10 mouse cellular contexts compared by ENCODE assay signal in the genomic region with DNA sequence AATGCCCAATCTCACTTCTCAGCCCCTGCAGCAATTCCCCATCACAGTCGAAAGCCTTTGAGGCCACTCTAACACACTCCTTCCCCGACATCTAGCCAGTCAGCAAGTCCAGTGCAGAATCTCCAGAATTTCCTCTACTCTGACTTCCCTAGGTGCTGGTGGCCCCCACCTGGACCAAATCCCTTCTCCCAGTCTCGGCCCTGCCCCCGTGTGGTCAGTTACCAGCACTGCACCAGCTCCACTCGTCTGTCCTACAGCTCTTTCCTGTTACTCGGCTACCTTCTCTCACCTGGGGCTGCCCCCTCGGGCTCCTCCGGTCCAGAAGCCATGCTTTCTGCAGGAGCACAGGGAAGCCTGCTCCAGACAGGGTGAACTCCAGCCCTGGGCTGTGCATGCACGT. TPM values are rescaled to one million over a fixed set of nuclear protein-coding genes. Genes with fewer than 3 reads are reported as not detected.
A peak's percentile ranks its signal among the peaks of the same experiment; 100 is the strongest.
DNase-seq lines count a peak whose midpoint lies in the region; ATAC-seq lines count a peak whose summit lies in the region.
"Had no signal": no experiment of that assay in that cellular context is flagged by ENCODE, and none has a peak within 500 bp of the region (broad histone marks: within the 10 kb centered on the region; RNA-seq: fewer than 3 reads in every experiment).

No protein-coding gene starts in this region.

- intact Hi-C loops in heart, postnatal 25 days (cut with DNase I) = no loop called here

- ATAC-seq in heart, embryonic 12.5 days (ENCODE audit: insufficient number of reproducible peaks, low FRiP score) = no peak
- no peak for ATAC-seq in embryonic facial prominence, embryonic 11.5 days (replicated peaks; ENCODE audit: insufficient number of reproducible peaks, low FRiP score, low TSS enrichment, low read depth)

- no peak overlapping the region for H3K9ac ChIP-seq in heart, embryonic 12.5 days
- H3K9ac ChIP-seq in embryonic facial prominence, embryonic 11.5 days (replicated peaks; ENCODE audit: low read length) = no peak overlapping the region
- H3K9ac ChIP-seq: embryonic facial prominence, embryonic 15.5 days; limb, embryonic 15.5 days had no signal

- no peaks in the 10 kb centered on the region for H3K9me3 ChIP-seq in heart, embryonic 12.5 days (replicated peaks)
- no peaks in the 10 kb centered on the region for H3K9me3 ChIP-seq in embryonic facial prominence, embryonic 11.5 days (replicated peaks; ENCODE audit: control insufficient read depth, low read length)
- H3K9me3 ChIP-seq: embryonic facial prominence, embryonic 15.5 days; limb, embryonic 15.5 days had no signal

- 18% methylated on average over 9 of the region's 9 CpGs for WGBS in heart, embryonic 12.5 days
- 27% methylated on average over 9 of the region's 9 CpGs for WGBS in embryonic facial prominence, embryonic 11.5 days

- no peak overlapping the region for H3K27ac ChIP-seq in heart, embryonic 12.5 days (ENCODE audit: poor library complexity, severe bottlenecking)
- no peak overlapping the region for H3K27ac ChIP-seq in embryonic facial prominence, embryonic 11.5 days (replicated peaks; ENCODE audit: low read depth, low read length)
- H3K27ac ChIP-seq: embryonic facial prominence, embryonic 15.5 days; limb, embryonic 15.5 days had no signal

- H3K4me1 ChIP-seq in heart, embryonic 12.5 days (replicated peaks) = no peaks in the 10 kb centered on the region
- no peaks in the 10 kb centered on the region; the same call in 1 of the 2 replicates for H3K4me1 ChIP-seq in embryonic facial prominence, embryonic 11.5 days (ENCODE audit: control insufficient read depth, insufficient read depth, low read length)
- H3K4me1 ChIP-seq: embryonic facial prominence, embryonic 15.5 days had no signal

- no peak overlapping the region for H3K4me2 ChIP-seq in heart, embryonic 12.5 days
- no peak overlapping the region for H3K4me2 ChIP-seq in embryonic facial prominence, embryonic 11.5 days (ENCODE audit: low read depth, low read length)
- H3K4me2 ChIP-seq: embryonic facial prominence, embryonic 15.5 days; limb, embryonic 15.5 days had no signal

- peak; percentile 31 for DNase-seq in heart, postnatal 4 days
- DNase-seq in A20 (ENCODE audit: low read depth, low spot score) (peak; percentile 49), NIH3T3 (ENCODE audit: low read depth) (peak; percentile 51)
- peak; percentile 49 for DNase-seq in embryonic facial prominence, embryonic 11.5 days (ENCODE audit: low spot score)
- peak; percentile 28 for DNase-seq in lung, postnatal 14 days
- DNase-seq in urinary bladder, postnatal 36 days (ENCODE audit: low spot score in 2 of 2) = peak; percentile 28 to 50
- DNase-seq in heart, postnatal 25 days (ENCODE audit: low spot score) = no peak

- no peaks in the 10 kb centered on the region for H3K36me3 ChIP-seq in heart, embryonic 12.5 days
- H3K36me3 ChIP-seq in embryonic facial prominence, embryonic 11.5 days (replicated peaks; ENCODE audit: control insufficient read depth, insufficient read depth, low read depth, low read length) = no peaks in the 10 kb centered on the region
- H3K36me3 ChIP-seq: embryonic facial prominence, embryonic 15.5 days; limb, embryonic 15.5 days had no signal

- no peak overlapping the region for H3K4me3 ChIP-seq in heart, embryonic 12.5 days
- no peak overlapping the region for H3K4me3 ChIP-seq in embryonic facial prominence, embryonic 11.5 days (ENCODE audit: low read depth, low read length)
- H3K4me3 ChIP-seq: embryonic facial prominence, embryonic 15.5 days; limb, embryonic 15.5 days had no signal

- H3K27me3 ChIP-seq in heart, embryonic 12.5 days (replicated peaks) = peaks cover 88% of the 10 kb centered on the region
- H3K27me3 ChIP-seq in embryonic facial prominence, embryonic 11.5 days (ENCODE audit: control insufficient read depth, insufficient read depth, low read length) = no peaks in the 10 kb centered on the region

RNA-seq across cellular contexts. Expression of a gene that starts 46.8 kb away (rescaled TPM):
- not detected for total RNA-seq in heart, postnatal 4 days (2021)
- polyA plus RNA-seq in heart, embryonic 12.5 days (2016; fragmentation: Nextera tagmentation; extraction: Ambion mirVana) = 0.04 and 0.05 TPM in 2 replicates
- 0.84 and 1.1 TPM in 2 replicates for polyA plus RNA-seq in embryonic facial prominence, embryonic 11.5 days (2014; fragmentation: Nextera tagmentation; extraction: Ambion mirVana)
- not detected for total RNA-seq in heart, postnatal 25 days (2021)

RNA-seq across cellular contexts. Expression of a gene that starts 49.0 kb away (rescaled TPM):
- 10 to 100 TPM; 11.6 to 13.3 TPM for total RNA-seq in heart, postnatal 4 days (2021)
- 23.5 and 24.1 TPM in 2 replicates for polyA plus RNA-seq in heart, embryonic 12.5 days (2016; fragmentation: Nextera tagmentation; extraction: Ambion mirVana)
- 47.4 and 50.0 TPM in 2 replicates for polyA plus RNA-seq in embryonic facial prominence, embryonic 11.5 days (2014; fragmentation: Nextera tagmentation; extraction: Ambion mirVana)
- total RNA-seq in heart, postnatal 25 days (2021) = 10 to 100 TPM; 10.9 to 11.6 TPM

RNA-seq across cellular contexts. Expression of a gene that starts 50.7 kb away (rescaled TPM):
- total RNA-seq in heart, postnatal 4 days (2021) = not detected
- 0.09 and 0.10 TPM in 2 replicates for polyA plus RNA-seq in heart, embryonic 12.5 days (2016; fragmentation: Nextera tagmentation; extraction: Ambion mirVana)
- not detected in 2 replicates for polyA plus RNA-seq in embryonic facial prominence, embryonic 11.5 days (2014; fragmentation: Nextera tagmentation; extraction: Ambion mirVana)
- total RNA-seq in heart, postnatal 25 days (2021) = not detected
- polyA plus RNA-seq: limb, embryonic 15.5 days had no signal
